Mouse (Mus musculus) splenic B cell, adult 2 months (primary cell): Measurements from ENCODE around the gene Sparc.
"Not testable (repeated sequence)": the region's sequence is repeated elsewhere in the genome, so short reads cannot be mapped to it uniquely, and the experiment has no call there.

Experiments used
- DNase-seq: peaks from one replicate; pipeline ENCODE4 v3.0.0-alpha.2; 2011; ENCODE audit warnings: low read depth, low spot score
- H3K27me3 ChIP-seq: 2 replicates; pipeline ENCODE4 v1.6.1; 2012; ENCODE audit warnings: mild to moderate bottlenecking, low read length, moderate library complexity, mixed read lengths; ENCODE audit not compliant: control insufficient read depth, poor library complexity, insufficient read depth, severe bottlenecking
- H3K36me3 ChIP-seq: 2 replicates; pipeline ENCODE4 v1.6.1; 2012; ENCODE audit warnings: mild to moderate bottlenecking, low read length, moderate library complexity, mixed read lengths; ENCODE audit not compliant: control insufficient read depth, poor library complexity, insufficient read depth, severe bottlenecking

Gene Sparc

GRCm38 (mm10) chr11:55419296-55419677 lies 3.7 kb downstream of the Sparc start:
- DNase-seq, result no peak
- H3K36me3 ChIP-seq, result no peaks in the 10 kb centered on the region
- no peaks in the 10 kb centered on the region for H3K27me3 ChIP-seq

DNA sequence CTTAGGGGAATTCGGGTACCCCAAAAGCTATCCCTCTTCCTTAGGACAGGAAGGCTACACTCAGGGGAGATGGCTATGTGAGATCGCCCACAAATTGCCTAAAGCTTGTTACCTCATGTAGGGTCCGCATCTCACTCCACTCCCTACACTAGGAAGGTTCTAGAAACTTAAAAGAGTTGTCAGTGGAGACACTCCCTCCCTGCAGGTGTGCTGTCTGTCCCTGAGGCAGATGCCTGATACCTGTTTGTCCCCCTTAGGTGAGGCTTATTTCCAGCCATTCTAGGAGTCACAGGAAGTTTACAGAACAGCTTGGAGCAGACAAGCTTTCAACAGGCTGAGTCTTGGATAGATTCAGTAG lies 4.3 kb downstream of the Sparc start:
- H3K36me3 ChIP-seq, result no peaks in the 10 kb centered on the region
- DNase-seq, result no peak
- no peaks in the 10 kb centered on the region for H3K27me3 ChIP-seq

DNA sequence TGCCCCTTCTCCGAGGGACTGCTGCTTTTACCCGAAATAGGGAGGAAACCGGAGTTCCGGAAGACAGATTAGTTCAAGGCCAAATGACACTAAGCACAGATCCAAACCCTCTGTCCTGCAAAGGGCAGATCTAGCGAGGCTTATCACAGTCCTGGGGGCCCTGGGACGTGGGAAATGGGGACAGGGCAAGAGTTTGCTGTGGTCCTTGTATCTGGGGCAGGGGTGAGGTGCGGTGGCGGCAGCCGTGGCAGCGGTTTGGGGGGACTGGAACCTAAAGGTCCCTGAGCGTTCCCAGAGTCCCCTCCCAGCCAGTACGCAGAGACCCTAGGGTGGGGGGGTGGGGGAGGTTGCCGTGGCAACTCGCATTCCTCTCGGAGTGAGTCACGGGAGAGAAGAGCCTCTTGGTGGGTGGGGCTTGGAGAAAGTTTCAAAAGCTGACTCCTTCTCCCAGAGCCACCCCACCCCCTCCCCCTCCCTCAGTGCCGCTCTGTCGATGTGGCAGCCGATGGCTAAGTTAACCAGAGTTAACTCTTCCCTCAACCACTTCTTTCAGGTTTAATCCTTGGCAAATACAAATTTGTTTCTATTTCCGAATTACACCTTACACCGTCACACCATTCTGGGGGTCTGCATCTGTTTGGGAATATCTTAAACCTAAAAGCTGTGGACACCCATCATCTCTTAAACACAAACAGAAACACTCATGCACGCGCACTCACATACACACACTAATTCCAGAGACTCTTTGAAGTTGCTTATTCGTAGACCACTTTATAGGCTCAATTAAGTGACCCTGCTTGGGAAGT lies 4.9 kb downstream of the Sparc start:
- H3K36me3 ChIP-seq, result no peaks in the 10 kb centered on the region
- no peaks in the 10 kb centered on the region for H3K27me3 ChIP-seq
- DNase-seq, result no peak

- H3K36me3 ChIP-seq, result no peaks in the 10 kb centered on the region
- no peaks in the 10 kb centered on the region for H3K27me3 ChIP-seq
- no peak for DNase-seq
Measured at GRCm38 (mm10) chr11:55416609-55417265, 6.2 kb downstream of the Sparc start.

DNA sequence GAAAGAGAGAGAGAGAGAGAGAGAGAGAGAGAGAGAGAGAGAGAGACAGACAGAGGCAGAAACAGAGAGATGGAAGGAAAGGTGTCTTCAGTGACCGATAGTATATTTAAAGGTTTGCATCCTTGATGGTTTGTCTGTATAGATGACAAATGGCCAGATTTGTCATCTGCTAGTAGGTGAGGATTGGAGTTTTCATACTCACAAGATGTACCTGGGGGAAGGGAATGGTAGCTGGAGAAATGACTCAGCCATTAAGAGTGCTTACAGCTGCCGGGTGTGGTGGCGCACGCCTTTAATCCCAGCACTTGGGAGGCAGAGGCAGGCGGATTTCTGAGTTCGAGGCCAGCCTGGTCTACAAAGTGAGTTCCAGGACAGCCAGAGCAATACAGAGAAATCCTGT lies 7.3 kb downstream of the Sparc start:
- not testable (repeated sequence) for H3K27me3 ChIP-seq, DNase-seq, H3K36me3 ChIP-seq

DNA sequence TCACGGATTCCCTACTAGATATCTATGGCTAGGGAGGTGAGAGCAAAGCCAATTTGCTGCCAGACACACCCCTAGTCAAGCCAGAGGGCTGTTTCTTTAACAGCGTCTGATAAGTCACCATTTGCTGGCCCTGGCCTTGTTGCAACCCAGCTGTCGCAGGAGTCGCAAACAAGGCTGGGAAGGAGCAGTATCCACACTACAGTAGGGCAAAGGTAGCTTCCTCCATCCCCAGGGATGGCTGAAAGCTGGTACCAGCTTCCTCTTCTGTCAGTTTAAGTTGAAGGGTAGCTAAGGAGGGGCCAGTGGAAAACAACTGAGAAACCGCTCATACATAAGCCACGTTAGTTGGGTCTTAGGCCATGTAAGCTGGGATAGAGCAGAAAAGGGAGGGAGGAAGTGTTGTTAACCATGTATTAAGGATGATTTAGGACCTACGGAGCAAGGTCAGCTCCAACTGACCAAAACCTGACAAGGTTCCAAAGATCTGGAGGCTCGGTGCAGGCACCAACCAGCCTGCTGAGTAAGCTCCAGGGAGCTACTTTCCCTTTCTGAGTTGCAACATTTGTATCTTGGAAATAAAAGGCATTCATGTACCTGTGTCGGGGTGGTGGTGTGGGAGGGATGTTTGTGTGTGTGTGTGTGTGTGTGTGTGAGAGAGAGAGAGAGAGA lies 7.8 kb downstream of the Sparc start:
- no peak for DNase-seq
- Histone ChIP-seq H3K27me3 (no peaks in the 10 kb centered on the region), H3K36me3 (no peaks in the 10 kb centered on the region)

- Histone ChIP-seq H3K27me3 (no peaks in the 10 kb centered on the region), H3K36me3 (no peaks in the 10 kb centered on the region)
- no peak for DNase-seq
Measured at GRCm38 (mm10) chr11:55414314-55414713, 8.7 kb downstream of the Sparc start.

DNA sequence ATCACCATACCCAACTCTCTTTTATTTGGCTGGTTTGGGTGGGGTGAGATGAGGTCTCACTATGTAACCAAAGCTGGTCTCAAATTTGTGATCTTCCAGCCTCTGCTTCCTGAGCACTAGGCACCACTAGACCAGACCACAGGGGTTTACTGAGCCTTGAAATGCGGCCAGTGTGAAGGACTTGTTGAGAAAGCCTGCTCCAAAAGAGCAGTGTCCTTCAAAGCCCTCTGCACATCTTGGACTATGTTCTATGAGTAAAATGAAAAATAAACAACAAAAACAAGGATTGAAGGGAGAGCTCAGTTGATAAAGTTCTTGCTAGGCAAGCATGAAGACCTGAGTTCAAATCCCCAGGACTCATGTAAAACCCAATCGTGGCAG lies 9.6 kb downstream of the Sparc start:
- DNase-seq, result no peak
- no peaks in the 10 kb centered on the region for H3K36me3 ChIP-seq
- H3K27me3 ChIP-seq, result no peaks in the 10 kb centered on the region; the same call in 1 of the 2 replicates

GRCm38 (mm10) chr11:55412680-55413415 lies 10.1 kb downstream of the Sparc start:
- Histone ChIP-seq H3K36me3 (no peaks in the 10 kb centered on the region), H3K27me3 (no peaks in the 10 kb centered on the region; the same call in 1 of the 2 replicates)
- DNase-seq, result no peak

DNA sequence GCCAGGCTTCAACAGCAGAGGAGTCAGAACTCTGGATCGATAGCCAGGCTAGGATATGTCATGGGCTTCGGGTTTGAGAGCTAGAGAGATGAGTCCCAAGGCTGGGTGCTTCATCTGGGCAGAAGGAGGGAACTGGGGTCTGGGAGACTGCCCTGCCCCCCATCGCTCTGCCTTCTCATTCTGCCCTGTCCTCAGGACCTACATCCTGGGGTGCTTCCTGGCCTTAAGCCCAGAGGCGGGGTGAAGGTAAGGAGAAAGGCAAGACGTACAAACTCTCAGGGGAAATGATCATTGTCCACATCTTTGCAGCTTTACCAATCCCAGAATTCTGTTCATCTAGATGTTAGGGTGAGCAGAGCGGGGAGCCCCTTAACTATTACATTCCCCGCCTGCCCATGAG lies 10.9 kb downstream of the Sparc start:
- no peak for DNase-seq
- Histone ChIP-seq H3K36me3 (no peaks in the 10 kb centered on the region), H3K27me3 (no peaks in the 10 kb centered on the region; the same call in 1 of the 2 replicates)

- no peak for DNase-seq
- H3K36me3 ChIP-seq, result no peaks in the 10 kb centered on the region
Measured at GRCm38 (mm10) chr11:55410502-55410901, 12.5 kb downstream of the Sparc start.

DNA sequence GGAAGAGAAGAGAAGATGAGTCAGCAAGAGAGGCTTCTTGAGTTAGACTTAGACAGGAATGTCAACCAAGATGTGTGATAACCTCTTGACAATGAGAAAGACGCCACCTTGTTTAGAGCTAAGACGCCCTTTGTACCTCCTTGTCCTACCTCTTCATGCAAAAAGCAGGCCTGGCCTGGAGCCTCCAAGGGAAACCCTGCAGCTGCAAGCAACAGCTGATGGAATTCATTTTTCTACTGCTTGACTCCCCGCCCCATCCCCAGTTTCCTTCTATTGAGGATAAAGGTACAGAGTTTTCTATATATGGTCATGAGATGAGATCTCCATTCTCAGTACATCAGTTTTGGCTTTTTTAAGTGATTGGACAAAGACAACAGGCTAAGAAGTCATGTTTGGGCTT lies 13.0 kb downstream of the Sparc start:
- no peak for DNase-seq
- no peaks in the 10 kb centered on the region; the same call in 1 of the 2 replicates for H3K27me3 ChIP-seq
- no peaks in the 10 kb centered on the region for H3K36me3 ChIP-seq

More at GRCm38 (mm10) chr11:55410502-55410901, 12.5 kb downstream of the Sparc start:
- no peaks in the 10 kb centered on the region; the same call in 1 of the 2 replicates for H3K27me3 ChIP-seq

GRCm38 (mm10) chr11:55407133-55407532 lies 15.8 kb downstream of the Sparc start:
- no peak for DNase-seq
- H3K27me3 ChIP-seq, result no peaks in the 10 kb centered on the region; the same call in 1 of the 2 replicates
- H3K36me3 ChIP-seq, result no peaks in the 10 kb centered on the region

DNA sequence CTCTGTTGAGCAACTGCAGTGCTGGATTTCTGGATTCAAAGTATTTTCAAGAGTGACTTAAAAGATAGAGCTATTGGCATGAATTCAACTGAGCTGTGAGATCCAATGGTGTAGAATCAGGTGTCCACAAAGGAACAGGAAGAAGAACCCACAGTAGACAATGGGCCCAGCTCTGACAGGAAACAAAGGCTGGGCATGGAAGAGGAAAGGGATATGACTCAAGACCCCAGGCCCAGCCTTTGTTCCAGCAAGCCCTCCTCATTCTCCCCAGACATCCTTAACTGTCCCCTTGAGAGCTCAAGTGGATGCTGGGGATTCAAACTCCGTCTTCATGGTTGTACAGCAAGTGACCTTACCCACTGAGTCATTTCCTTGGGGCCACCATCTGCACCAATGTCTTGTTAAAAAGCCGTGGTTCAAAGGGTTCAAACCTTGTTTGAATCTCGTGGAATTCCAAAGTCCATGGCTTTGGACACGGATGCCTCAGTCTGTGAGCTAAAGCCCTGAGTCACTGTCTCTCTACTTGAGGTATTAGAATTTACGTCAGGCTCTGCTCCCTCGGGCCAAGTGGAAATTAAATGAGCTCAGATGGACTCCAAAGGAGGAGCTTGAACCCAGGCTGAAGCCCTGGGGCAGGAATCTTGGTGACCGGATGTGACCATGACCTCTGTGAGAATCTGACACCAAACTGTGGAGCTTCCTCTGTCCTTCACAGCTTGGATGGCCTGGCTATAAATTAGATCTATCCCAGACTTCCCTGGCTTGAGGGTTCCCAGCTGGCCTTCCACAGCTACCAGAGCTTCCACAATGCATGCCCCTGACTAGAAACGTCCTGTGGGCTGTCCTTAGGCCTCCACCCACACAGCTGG lies 17.1 kb downstream of the Sparc start:
- Histone ChIP-seq H3K36me3 (no peaks in the 10 kb centered on the region), H3K27me3 (no peaks in the 10 kb centered on the region; the same call in 1 of the 2 replicates)
- no peak for DNase-seq
